Mouse (Mus musculus) testis, adult 2 months (tissue): ENCODE data around the gene Khdc1a. TPM values are rescaled to one million over a fixed set of nuclear protein-coding genes. Genes with fewer than 3 reads are reported as not detected.
"Not testable (repeated sequence)": the region's sequence is repeated elsewhere in the genome, so short reads cannot be mapped to it uniquely, and the experiment has no call there.

ENCODE experiments used
- H3K27ac ChIP-seq: fragments of 200-500 bp; 2 replicates; pipeline ENCODE4 v1.5.1; 2012; ENCODE audit warnings: low read depth, low read length; ENCODE audit not compliant: control insufficient read depth, insufficient read depth
- H3K27me3 ChIP-seq: fragments of 200-500 bp; 2 replicates; pipeline ENCODE4 v1.6.1; 2012; ENCODE audit warnings: mild to moderate bottlenecking, low read length, moderate library complexity; ENCODE audit not compliant: control insufficient read depth, insufficient read depth
- H3K36me3 ChIP-seq: fragments of 200-500 bp; 2 replicates; pipeline ENCODE4 v1.6.1; 2012; ENCODE audit warnings: mild to moderate bottlenecking, low read length; ENCODE audit not compliant: control insufficient read depth, insufficient read depth
- H3K4me1 ChIP-seq: fragments of 200-500 bp; 2 replicates; pipeline ENCODE4 v1.6.1; 2012; ENCODE audit warnings: low read length; ENCODE audit not compliant: control insufficient read depth, insufficient read depth
- H3K4me3 ChIP-seq: fragments of 200-500 bp; 2 replicates; pipeline ENCODE4 v1.5.1; 2012; ENCODE audit warnings: low read depth, mild to moderate bottlenecking, low read length, moderate library complexity, mixed read lengths; ENCODE audit not compliant: control insufficient read depth
- CTCF ChIP-seq: fragments of 200-500 bp; IDR thresholded peaks from 2 replicates; pipeline ENCODE4 v1.5.1; 2012; ENCODE audit warnings: low read depth, mild to moderate bottlenecking, inconsistent platforms, low read length, moderate library complexity; ENCODE audit not compliant: control insufficient read depth, insufficient read depth, insufficient replicate concordance
- POLR2A ChIP-seq: fragments of 200-500 bp; IDR thresholded peaks from 2 replicates; pipeline ENCODE4 v1.6.1; 2012; ENCODE audit warnings: low read depth, mild to moderate bottlenecking, inconsistent platforms, low read length, moderate library complexity; ENCODE audit not compliant: control insufficient read depth
- polyA plus RNA-seq: library from polyadenylated mRNA; depleted of rRNA; stranded (reverse); fragments of >200 nt; gene quantifications from 2 replicates; pipeline ENCODE4 v1.2.3, GENCODE M21; 2012; rRNA removed

The Khdc1a gene
- polyA plus RNA-seq, 1 experiment = not detected

GRCm38 (mm10) chr1:21333222-21333973, 16.0 kb upstream of the Khdc1a start:
- TF ChIP-seq CTCF = no peak
- TF ChIP-seq POLR2A = no peak
- Histone ChIP-seq H3K27ac (no peak overlapping the region), H3K4me1 (peaks cover 3% of the 10 kb centered on the region), H3K4me3 (peak overlapping the region; percentile 12), H3K36me3 (no peaks in the 10 kb centered on the region), H3K27me3 (no peaks in the 10 kb centered on the region)

- Histone ChIP-seq H3K4me1 (peaks cover 3% of the 10 kb centered on the region), H3K27me3 (no peaks in the 10 kb centered on the region), H3K4me3 (no peak overlapping the region), H3K36me3 (no peaks in the 10 kb centered on the region), H3K27ac (no peak overlapping the region)
- TF ChIP-seq POLR2A = no peak
- TF ChIP-seq CTCF = no peak
Measured at GRCm38 (mm10) chr1:21335836-21336235, 13.6 kb upstream of the Khdc1a start.

GRCm38 (mm10) chr1:21340745-21341144, 8.7 kb upstream of the Khdc1a start:
- Histone ChIP-seq H3K27ac (no peak overlapping the region), H3K36me3 (no peaks in the 10 kb centered on the region), H3K4me3 (no peak overlapping the region), H3K4me1 (no peaks in the 10 kb centered on the region), H3K27me3 (no peaks in the 10 kb centered on the region)
- TF ChIP-seq CTCF (no peak), POLR2A (no peak)

- H3K36me3 ChIP-seq = no peaks in the 10 kb centered on the region
- H3K27me3 ChIP-seq = no peaks in the 10 kb centered on the region
Measured at GRCm38 (mm10) chr1:21344253-21344652, 5.2 kb upstream of the Khdc1a start.

GRCm38 (mm10) chr1:21344752-21345151, 4.7 kb upstream of the Khdc1a start:
- not testable (repeated sequence) for H3K4me1 ChIP-seq, H3K27ac ChIP-seq, H3K27me3 ChIP-seq, H3K36me3 ChIP-seq, H3K4me3 ChIP-seq

More at GRCm38 (mm10) chr1:21344253-21344652, 5.2 kb upstream of the Khdc1a start:
- TF ChIP-seq POLR2A (no peak), CTCF (no peak)
- no peaks in the 10 kb centered on the region for H3K4me1 ChIP-seq
- no peak overlapping the region for H3K27ac ChIP-seq
- H3K4me3 ChIP-seq = no peak overlapping the region

- H3K4me1 ChIP-seq, H3K4me3 ChIP-seq, H3K27ac ChIP-seq, H3K27me3 ChIP-seq, H3K36me3 ChIP-seq: not testable (repeated sequence)
Measured at GRCm38 (mm10) chr1:21368031-21368430, 18.6 kb downstream of the Khdc1a start, which contains the start of gene Khdc1c. Khdc1c (plus strand) TSS chr1:21368331.

- H3K4me1 ChIP-seq = no peaks in the 10 kb centered on the region
- H3K27me3 ChIP-seq = no peaks in the 10 kb centered on the region
- H3K36me3 ChIP-seq = no peaks in the 10 kb centered on the region
- H3K4me3 ChIP-seq = no peak within 1 kb of the TSS
- no peak within 1 kb of the TSS for H3K27ac ChIP-seq
- TF ChIP-seq POLR2A = no peak
- TF ChIP-seq CTCF = no peak
Measured at GRCm38 (mm10) chr1:21383256-21383655, 33.8 kb downstream of the Khdc1a start, which contains the start of gene Khdc1b. Khdc1b (plus strand) TSS chr1:21383556.

GRCm38 (mm10) chr1:21391138-21391671, 41.8 kb downstream of the Khdc1a start:
- TF ChIP-seq CTCF = no peak
- no peak for TF ChIP-seq POLR2A
- H3K36me3 ChIP-seq = no peaks in the 10 kb centered on the region
- no peaks in the 10 kb centered on the region for H3K27me3 ChIP-seq
- H3K4me3 ChIP-seq = no peak overlapping the region
- H3K4me1 ChIP-seq = 0 out of 2 replicates have a peak, but pooled peaks cover 2% of the 10 kb centered on the region
- no peak overlapping the region for H3K27ac ChIP-seq

Other genes with a start within 250 kb of the Khdc1a start
- gene Tmem14a, start 131.1 kb upstream of the Khdc1a start, polyA plus RNA-seq = 0.74 and 1.1 TPM in 2 replicates
- gene Gsta3, start 109.1 kb upstream of the Khdc1a start, polyA plus RNA-seq = 14.8 and 15.7 TPM in 2 replicates
- 0.16 TPM in 1 of 2 replicates, not detected in the other for gene Khdc1c, start 18.7 kb downstream of the Khdc1a start, polyA plus RNA-seq
- gene Khdc1b, start 33.9 kb downstream of the Khdc1a start, polyA plus RNA-seq = not detected in 2 replicates